Comparison of ENCODE assay signal across 8 mouse cellular contexts in genomic region chr4:152095937-152096910, GRCm38 (mm10). TPM values are rescaled to one million over a fixed set of nuclear protein-coding genes. Genes with fewer than 3 reads are reported as not detected.
DNase-seq lines count a peak whose midpoint lies in the region; ATAC-seq and TF ChIP-seq lines count a peak whose summit lies in the region.

No protein-coding gene starts in this region.

- peak overlapping the region; percentile 49 for H3K4me3 ChIP-seq in lung, embryonic 16.5 days (ENCODE audit: low read length)
- peak overlapping the region; percentile 15; the same call in 1 of the 2 replicates for H3K4me3 ChIP-seq in olfactory bulb, adult 2 months (ENCODE audit: insufficient read depth, low read depth, low read length)

- H3K9me3 ChIP-seq in lung, embryonic 16.5 days (ENCODE audit: control insufficient read depth, low read length): no peaks in the 10 kb centered on the region

- H3K4me1 ChIP-seq in lung, embryonic 16.5 days (replicated peaks; ENCODE audit: control insufficient read depth, insufficient read depth, low read length): peaks cover 27% of the 10 kb centered on the region
- H3K4me1 ChIP-seq in olfactory bulb, adult 2 months (ENCODE audit: control insufficient read depth, insufficient read depth, low read length): peaks cover 35% of the 10 kb centered on the region

- 33% methylated on average over 27 of the region's 27 CpGs for WGBS in lung, embryonic 16.5 days
- 37% methylated on average over 27 of the region's 27 CpGs for WGBS in olfactory bulb, adult 2 months

- peak; percentile 82 for DNase-seq in adrenal gland, adult 2 months
- peak; percentile 67 for DNase-seq in embryo, embryonic 9.5 days (ENCODE audit: extremely low spot score)
- peak; percentile 83 for DNase-seq in heart, adult 9 months (ENCODE audit: low spot score in 2 of 2)
- DNase-seq in kidney, adult 8-10 months: peak; percentile 66 to 83
- peak; percentile 64 for DNase-seq in yolk sac, embryonic 10.5 days (ENCODE audit: low spot score)

- no peak for TF ChIP-seq POLR2A in olfactory bulb, adult 2 months (IDR thresholded peaks at IDR 0.05; ENCODE audit: insufficient read depth, low read depth, low read length)

- ATAC-seq in CD4-positive, CD25-positive, alpha-beta regulatory T cell, adult 4 months: peak; percentile 88
- peak; percentile 67 for ATAC-seq in lung, embryonic 16.5 days (ENCODE audit: low read depth)

- no peaks in the 10 kb centered on the region for H3K27me3 ChIP-seq in lung, embryonic 16.5 days (ENCODE audit: control insufficient read depth, insufficient read depth, low read depth, low read length)

- peak; percentile 89 for TF ChIP-seq CTCF in olfactory bulb, adult 2 months (IDR thresholded peaks at IDR 0.05; ENCODE audit: insufficient read depth, low read depth, low read length)

- H3K4me2 ChIP-seq in lung, embryonic 16.5 days (ENCODE audit: low read depth, low read length): peak overlapping the region; percentile 47

- peak overlapping the region; percentile 68 for H3K9ac ChIP-seq in lung, embryonic 16.5 days (ENCODE audit: low read length)

- no peaks in the 10 kb centered on the region for H3K36me3 ChIP-seq in lung, embryonic 16.5 days (ENCODE audit: control insufficient read depth, insufficient read depth, low read length)

- peak overlapping the region; percentile 84 for H3K27ac ChIP-seq in lung, embryonic 16.5 days (ENCODE audit: low read length)
- no peak overlapping the region for H3K27ac ChIP-seq in olfactory bulb, adult 2 months (ENCODE audit: insufficient read depth, low read depth, low read length)

RNA-seq across cellular contexts. Expression of gene Tnfrsf25, which starts 19.5 kb away (rescaled TPM):
- polyA plus RNA-seq in CD4-positive, CD25-positive, alpha-beta regulatory T cell, adult 4 months (2017; shearing (Covaris generic)): 100 to 1,000 TPM; 125 to 170 TPM
- total RNA-seq in adrenal gland, adult 2 months (2021): 1 to 10 TPM in 1 of 2 experiments, under 1 TPM in 1; 0.79 to 1.3 TPM
- polyA plus RNA-seq in adrenal gland, adult 2 months (2012; rRNA removed): 2.5 TPM in 2 replicates
- 1.6 and 2.4 TPM in 2 replicates for polyA plus RNA-seq in lung, embryonic 16.5 days (2015; fragmentation: Nextera tagmentation; extraction: Ambion mirVana)
- polyA plus RNA-seq in olfactory bulb, adult 2 months (2012; ENCODE audit: insufficient read depth, insufficient read length, low replicate concordance, missing spikeins): not detected in 2 replicates

RNA-seq across cellular contexts. Expression of gene Plekhg5, which starts 23.9 kb away (rescaled TPM):
- 1 to 10 TPM; 1.7 to 2.4 TPM for polyA plus RNA-seq in CD4-positive, CD25-positive, alpha-beta regulatory T cell, adult 4 months (2017; shearing (Covaris generic))
- total RNA-seq in adrenal gland, adult 2 months (2021): 10 to 100 TPM in 1 of 2 experiments, 1 to 10 TPM in 1; 7.4 to 15.5 TPM
- 21.9 and 30.7 TPM in 2 replicates for polyA plus RNA-seq in adrenal gland, adult 2 months (2012; rRNA removed)
- 23.3 and 24.1 TPM in 2 replicates for polyA plus RNA-seq in lung, embryonic 16.5 days (2015; fragmentation: Nextera tagmentation; extraction: Ambion mirVana)
- not detected in 2 replicates for polyA plus RNA-seq in olfactory bulb, adult 2 months (2012; ENCODE audit: insufficient read depth, insufficient read length, low replicate concordance, missing spikeins)

RNA-seq across cellular contexts. Expression of gene Espn, which starts 55.9 kb away (rescaled TPM):
- polyA plus RNA-seq in CD4-positive, CD25-positive, alpha-beta regulatory T cell, adult 4 months (2017; shearing (Covaris generic)): 1 to 10 TPM; 9.5 to 9.9 TPM
- 1 to 10 TPM; 1.7 to 2.3 TPM for total RNA-seq in adrenal gland, adult 2 months (2021)
- polyA plus RNA-seq in adrenal gland, adult 2 months (2012; rRNA removed): 8.3 and 10.4 TPM in 2 replicates
- 6.6 and 10.1 TPM in 2 replicates for polyA plus RNA-seq in lung, embryonic 16.5 days (2015; fragmentation: Nextera tagmentation; extraction: Ambion mirVana)
- not detected in 2 replicates for polyA plus RNA-seq in olfactory bulb, adult 2 months (2012; ENCODE audit: insufficient read depth, insufficient read length, low replicate concordance, missing spikeins)

RNA-seq across cellular contexts. Expression of gene Nol9, which starts 57.1 kb away (rescaled TPM):
- 10 to 100 TPM; 11.3 to 14.9 TPM for polyA plus RNA-seq in CD4-positive, CD25-positive, alpha-beta regulatory T cell, adult 4 months (2017; shearing (Covaris generic))
- total RNA-seq in adrenal gland, adult 2 months (2021): 10 to 100 TPM; 16.8 to 30.6 TPM
- 21.3 and 27.4 TPM in 2 replicates for polyA plus RNA-seq in adrenal gland, adult 2 months (2012; rRNA removed)
- 21.4 and 22.7 TPM in 2 replicates for polyA plus RNA-seq in lung, embryonic 16.5 days (2015; fragmentation: Nextera tagmentation; extraction: Ambion mirVana)
- not detected in 2 replicates for polyA plus RNA-seq in olfactory bulb, adult 2 months (2012; ENCODE audit: insufficient read depth, insufficient read length, low replicate concordance, missing spikeins)

RNA-seq across cellular contexts. Expression of gene Tas1r1, which starts 57.9 kb away (rescaled TPM):
- not detected for polyA plus RNA-seq in CD4-positive, CD25-positive, alpha-beta regulatory T cell, adult 4 months (2017; shearing (Covaris generic))
- total RNA-seq in adrenal gland, adult 2 months (2021): 1 to 10 TPM in 1 of 2 experiments, not detected in 1; 1.4 TPM
- 0.09 TPM in 1 of 2 replicates, not detected in the other for polyA plus RNA-seq in adrenal gland, adult 2 months (2012; rRNA removed)
- polyA plus RNA-seq in lung, embryonic 16.5 days (2015; fragmentation: Nextera tagmentation; extraction: Ambion mirVana): 0.59 and 0.74 TPM in 2 replicates
- polyA plus RNA-seq in olfactory bulb, adult 2 months (2012; ENCODE audit: insufficient read depth, insufficient read length, low replicate concordance, missing spikeins): not detected in 2 replicates

Comparison
In these comparisons a context has a peak if more than half of its experiments do, and no peak if none do; other contexts are left out.
1. RNA of gene Tnfrsf25, which starts 19.5 kb away (polyA plus RNA-seq): 125 to 170 TPM in CD4-positive, CD25-positive, alpha-beta regulatory T cell, adult 4 months; 2.5 TPM in adrenal gland, adult 2 months, 1.6 to 2.4 TPM in lung, embryonic 16.5 days and not detected in olfactory bulb, adult 2 months; every median in the first group is over 10 times any median in the second.
2. Peak in every context shown above with its lines, with median percentiles within 50 percentile points of each other: DNase-seq.